Mouse (Mus musculus) left cerebral cortex, adult 8-10 months (tissue): ENCODE results near the gene Chek2. TPM values are rescaled to one million over a fixed set of nuclear protein-coding genes. Genes with fewer than 3 reads are reported as not detected.

ENCODE experiments used
- DNase-seq, 2 experiments: peaks; one replicate each; pipeline ENCODE4 v3.0.0; 2022; ENCODE audit warnings: low spot score in 2 of 2
- total RNA-seq, 4 experiments: library from RNA; stranded (reverse); gene quantifications; 2 replicates each; pipeline ENCODE4 v1.2.4; 2022

The Chek2 gene
- total RNA-seq, 4 experiments from 2014 or later: 1.3 to 1.9 (median 1.6) TPM

DNA sequence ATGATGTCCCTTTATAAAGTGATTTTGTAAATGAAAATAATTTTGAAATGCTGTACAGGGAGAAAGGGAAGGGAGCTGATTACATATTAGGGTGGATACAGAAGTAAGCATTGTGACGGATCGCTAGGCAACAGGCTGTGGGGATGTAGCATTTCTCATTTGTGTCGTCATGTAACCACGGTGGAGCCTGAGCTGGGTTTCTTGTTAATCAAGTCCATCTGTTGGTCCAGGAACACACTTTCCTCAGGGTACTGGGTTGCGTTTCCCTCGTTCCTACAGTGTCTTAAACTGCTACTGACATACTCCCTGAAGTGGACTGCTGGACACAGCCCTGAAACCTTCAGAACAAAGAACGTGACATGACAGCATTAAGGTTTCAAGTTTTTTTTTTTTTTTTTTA, 58.4 kb downstream of the Chek2 start:
- no peak for DNase-seq

DNA sequence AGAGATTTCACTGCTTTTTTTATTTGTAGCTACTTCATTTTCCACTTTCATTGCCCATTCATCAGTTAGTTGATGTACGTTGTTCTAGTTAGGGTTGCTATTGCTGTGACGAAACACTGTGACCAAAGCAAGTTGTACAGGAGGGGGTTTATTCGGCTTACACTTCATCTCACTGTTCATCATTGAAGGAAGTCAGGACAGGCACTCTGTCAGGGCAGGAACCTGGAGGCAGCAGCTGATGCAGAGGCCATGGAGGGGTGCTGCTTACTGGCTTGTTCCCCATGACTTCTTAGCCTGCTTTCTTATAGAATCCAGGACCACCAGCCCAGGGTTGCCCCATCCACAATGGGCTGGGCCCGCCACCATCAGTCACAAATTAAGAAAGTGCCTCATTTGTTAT, 59.0 kb downstream of the Chek2 start:
- DNase-seq: no peak

DNA sequence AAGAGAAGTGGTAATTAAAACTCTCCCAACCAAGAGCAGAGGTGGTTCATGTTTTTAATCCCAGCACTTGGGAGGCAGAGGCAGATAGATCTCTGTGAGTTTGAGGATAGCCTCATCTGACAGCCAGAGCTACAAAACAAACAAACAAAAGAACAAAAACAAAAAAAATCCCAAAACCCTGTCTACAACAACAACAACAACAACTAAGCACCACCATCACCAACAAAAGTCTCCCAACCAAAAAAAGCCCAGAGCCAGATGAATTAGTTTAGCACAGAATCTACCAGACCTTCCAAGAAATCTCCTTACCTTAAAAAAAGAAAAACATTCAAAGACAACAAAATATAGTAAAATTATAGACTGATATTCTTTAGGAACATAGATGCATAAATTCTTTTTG, 60.6 kb downstream of the Chek2 start:
- no peak for DNase-seq

DNA sequence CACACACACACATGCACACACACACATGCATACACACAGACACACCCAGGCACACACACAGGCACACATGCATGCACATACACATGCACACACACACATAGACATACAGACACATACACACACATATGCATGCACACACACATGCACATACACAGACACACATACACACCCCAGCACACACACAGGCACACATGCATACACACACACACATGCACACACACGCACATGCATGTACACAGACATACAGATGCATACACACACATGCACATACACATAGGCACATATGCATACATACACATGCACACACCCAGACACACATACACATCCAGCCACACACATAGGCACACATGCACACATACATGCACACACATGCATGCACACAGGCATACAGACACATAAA, 66.9 kb downstream of the Chek2 start:
- DNase-seq: no peak

DNA sequence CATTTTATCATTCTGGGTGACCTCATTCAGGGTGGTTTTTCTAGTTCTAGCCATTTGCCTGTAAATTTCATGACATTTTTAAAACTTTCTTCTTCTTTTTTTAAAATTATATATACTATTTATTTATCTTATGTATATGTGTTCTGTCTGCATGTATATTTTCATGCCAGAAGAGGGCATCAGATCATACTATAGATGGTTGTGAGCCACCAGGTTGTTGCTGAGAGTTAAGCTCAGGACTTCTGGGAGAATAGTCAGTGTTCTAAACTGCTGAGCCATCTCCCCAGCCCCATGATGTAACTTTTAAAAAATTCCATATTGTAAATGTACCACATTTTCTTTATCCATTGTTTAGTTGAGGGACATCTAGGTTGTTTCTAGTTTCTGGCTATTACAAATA, 69.1 kb downstream of the Chek2 start:
- DNase-seq: no peak

DNA sequence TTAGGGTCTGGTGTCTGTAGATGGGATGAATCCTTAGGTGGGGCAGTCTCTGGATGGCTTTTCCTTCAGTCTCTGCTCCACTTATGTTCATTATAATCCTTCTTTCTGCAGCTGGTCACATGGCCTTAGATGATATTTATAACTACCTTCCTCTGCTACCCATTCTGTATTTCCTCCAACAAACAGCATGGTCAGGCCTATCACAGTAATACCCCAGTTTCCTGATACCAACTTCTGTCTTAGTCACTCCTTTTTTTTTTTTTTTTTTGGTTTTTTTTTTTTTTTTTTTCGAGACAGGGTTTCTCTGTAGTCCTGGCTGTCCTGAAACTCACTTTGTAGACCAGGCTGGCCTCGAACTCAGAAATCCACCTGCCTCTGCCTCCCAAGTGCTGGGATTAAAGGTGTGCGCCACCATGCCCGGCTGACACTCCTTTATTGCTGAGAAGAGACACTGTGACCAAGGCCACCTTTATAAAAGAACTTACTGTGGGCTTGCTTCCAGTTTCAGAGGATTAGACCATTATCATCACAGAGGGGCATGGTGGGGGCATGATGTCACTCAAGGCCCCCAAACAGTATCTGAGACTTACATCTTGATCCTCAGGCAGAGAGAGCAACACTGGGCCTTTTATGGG, 70.3 kb downstream of the Chek2 start:
- no peak for DNase-seq

DNA sequence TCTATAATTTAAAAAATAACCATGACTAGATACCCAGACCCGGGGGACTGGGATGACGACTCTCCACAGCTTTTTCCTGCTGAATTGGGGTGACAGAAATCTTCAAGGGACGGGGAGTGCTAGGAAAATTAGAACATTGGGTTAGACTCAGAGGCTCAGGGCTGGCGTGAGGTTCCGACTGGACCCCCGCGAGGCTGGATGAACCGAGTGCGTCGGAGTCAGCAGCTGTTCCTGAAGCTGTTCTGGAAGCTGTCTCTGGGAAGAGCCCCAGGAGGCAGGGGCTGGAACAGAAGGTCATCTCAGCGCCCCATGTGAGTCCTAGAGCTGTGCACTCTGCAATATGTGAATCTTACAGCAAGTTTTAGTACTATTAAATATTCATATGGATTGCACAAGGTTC, 75.1 kb downstream of the Chek2 start:
- no peak for DNase-seq

DNA sequence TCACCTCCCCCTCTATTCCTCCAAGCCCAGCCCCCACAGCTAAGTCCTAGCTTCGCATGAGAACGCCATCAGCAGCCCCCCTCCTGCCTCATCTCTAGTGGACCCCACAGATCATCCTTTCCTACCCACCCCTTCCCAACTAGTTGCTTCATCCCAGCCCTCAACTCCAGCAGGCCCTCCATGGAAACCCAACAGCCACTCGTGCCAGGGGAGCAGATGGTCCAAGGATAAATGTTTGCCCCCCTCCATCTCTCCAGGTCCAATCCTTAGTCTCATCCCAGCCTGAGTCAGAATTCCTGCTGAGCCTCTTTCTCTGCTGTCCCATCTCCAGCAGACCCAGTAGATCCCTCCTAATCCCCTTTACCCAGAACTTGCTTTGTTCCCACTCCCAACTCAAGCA, 76.5 kb downstream of the Chek2 start:
- no peak for DNase-seq

DNA sequence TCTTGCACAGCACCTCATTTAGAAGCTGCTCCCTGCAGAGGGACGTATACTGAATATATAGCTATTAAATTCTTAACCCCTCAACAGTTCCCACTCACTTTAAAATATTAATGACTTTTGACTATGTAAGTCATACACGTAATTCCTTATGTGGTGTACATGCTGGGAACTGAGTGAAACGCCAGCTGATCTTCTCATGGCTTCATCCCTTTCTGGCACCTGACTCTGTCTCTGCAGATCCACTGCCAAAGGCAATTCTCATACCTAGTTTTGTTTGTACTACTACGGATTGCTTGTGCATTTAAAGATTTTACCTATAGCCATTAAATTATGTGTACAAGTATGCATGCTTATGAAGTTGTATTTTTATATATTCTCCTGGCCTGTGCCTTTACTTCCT, 79.8 kb downstream of the Chek2 start:
- DNase-seq: no peak

DNA sequence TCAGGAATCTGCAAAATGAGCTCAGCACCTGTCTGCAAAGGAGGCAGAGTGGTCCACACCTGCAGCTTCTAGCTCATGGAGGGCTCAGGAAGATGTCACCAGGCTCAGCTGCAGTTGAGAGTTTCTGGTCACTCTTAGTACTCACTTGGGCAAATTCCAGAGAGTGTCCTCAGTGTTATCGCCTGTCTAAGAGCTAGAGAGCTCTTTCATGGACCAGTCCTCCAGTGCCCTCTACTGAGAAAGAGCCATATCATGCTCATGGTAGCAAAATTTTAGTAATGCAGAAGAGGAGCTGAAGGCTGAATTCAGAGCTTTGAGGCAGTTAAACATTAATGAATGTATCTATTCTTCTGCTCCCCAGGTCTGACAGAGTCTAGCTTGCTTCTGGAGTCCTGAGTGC, 83.6 kb downstream of the Chek2 start:
- no peak for DNase-seq

Other genes with a start within 250 kb of the Chek2 start
- gene Noc4l, start 186.6 kb upstream of the Chek2 start, total RNA-seq: 10 to 100 TPM; 20.0 to 31.3 (median 24.7) TPM
- gene Ddx51, start 186.5 kb upstream of the Chek2 start, total RNA-seq: 10 to 100 TPM; 21.6 to 24.5 (median 22.8) TPM
- 100 to 1,000 TPM; 103 to 121 (median 118) TPM for gene Ep400, start 69.3 kb upstream of the Chek2 start, total RNA-seq
- 10 to 100 TPM; 18.6 to 25.2 (median 19.7) TPM for gene Pus1, start 59.3 kb upstream of the Chek2 start, total RNA-seq
- gene Ulk1, start 29.9 kb upstream of the Chek2 start, total RNA-seq: 10 to 100 TPM; 59.2 to 67.2 (median 66.3) TPM
- 10 to 100 TPM; 12.1 to 15.6 (median 13.6) TPM for gene Hscb, start 202 bp upstream of the Chek2 start, total RNA-seq
- 10 to 100 TPM in 3 of 4 experiments, 1 to 10 TPM in 1; 9.6 to 13.2 (median 11.1) TPM for gene Ttc28, start 39.8 kb downstream of the Chek2 start, total RNA-seq